Mouse (Mus musculus): Measurements from ENCODE around the gene Cacna2d4.

Gene Cacna2d4

GRCm38 (mm10) chr6:119215040-119215613, 21.2 kb upstream of the Cacna2d4 start:
- POLR2A ChIA-PET: interaction anchor here in 2 of 4 experiments (0.6 to 2.5 kb wide), 3 partner anchors 10 to 133 kb away, joined by 3 to 7 read pairs (median 3); no protein-coding TSS in a partner anchor
- CTCF ChIA-PET: interaction anchor here in 3 of 4 experiments (0.6 to 1.5 kb wide), 8 partner anchors 16 to 291 kb away, joined by 3 to 6 read pairs (median 4); no protein-coding TSS in a partner anchor

- ChIA-PET CTCF (interaction anchor here in 1 of 4 experiments (4.3 kb wide), 1 partner anchor 131 kb away, joined by 42 read pairs; no protein-coding TSS in a partner anchor), POLR2A (interaction anchor here in 2 of 4 experiments (1.0 to 2.5 kb wide), 5 partner anchors 26 to 130 kb away, joined by 3 to 7 read pairs (median 4); no protein-coding TSS in a partner anchor)
Measured at GRCm38 (mm10) chr6:119217661-119218060, 18.7 kb upstream of the Cacna2d4 start.

- CTCF ChIA-PET: interaction anchor here in 2 of 4 experiments (2.4 to 5.2 kb wide), 4 partner anchors 130 to 224 kb away, joined by 13 to 80 read pairs (median 29); no protein-coding TSS in a partner anchor
- POLR2A ChIA-PET: interaction anchor here in 2 of 4 experiments (1.7 to 1.8 kb wide), 2 partner anchors 39 to 129 kb away, joined by 4 read pairs; no protein-coding TSS in a partner anchor
Measured at GRCm38 (mm10) chr6:119218591-119218990, 17.7 kb upstream of the Cacna2d4 start.

- ChIA-PET POLR2A (interaction anchor here in 3 of 4 experiments (0.7 to 3.8 kb wide), 7 partner anchors 20 to 224 kb away, joined by 3 to 18 read pairs (median 5); partner anchors contain the start of gene Lrtm2 (in 1 of the 3)), CTCF (interaction anchor here (0.6 to 5.2 kb wide), 27 partner anchors 9 to 1305 kb away, joined by 3 to 80 read pairs (median 4); no protein-coding TSS in a partner anchor)
Measured at GRCm38 (mm10) chr6:119219237-119219870, 17.0 kb upstream of the Cacna2d4 start.

- CTCF ChIA-PET: interaction anchor here (0.5 to 5.2 kb wide), 55 partner anchors 9 to 1306 kb away, joined by 3 to 80 read pairs (median 4); partner anchors contain the start of genes Lrtm2 (in 2 of the 4) and Cacna1c (in 1 of the 4)
- POLR2A ChIA-PET: interaction anchor here in 3 of 4 experiments (0.5 to 3.8 kb wide), 16 partner anchors 13 to 528 kb away, joined by 3 to 18 read pairs (median 4); partner anchors contain the start of gene Lrtm2 (in 1 of the 3)
Measured at GRCm38 (mm10) chr6:119220297-119220696, 16.0 kb upstream of the Cacna2d4 start.

GRCm38 (mm10) chr6:119224451-119225195, 11.7 kb upstream of the Cacna2d4 start:
- ChIA-PET POLR2A (interaction anchor here in 1 of 4 experiments (0.6 kb wide), 1 partner anchor 1106 kb away, joined by 3 read pairs; no protein-coding TSS in a partner anchor), CTCF (interaction anchor here in 2 of 4 experiments (1.0 to 1.6 kb wide), 3 partner anchors 123 to 219 kb away, joined by 4 to 9 read pairs (median 5); no protein-coding TSS in a partner anchor)

GRCm38 (mm10) chr6:119225226-119225625, 11.1 kb upstream of the Cacna2d4 start:
- ChIA-PET CTCF (interaction anchor here in 2 of 4 experiments (1.0 to 1.6 kb wide), 3 partner anchors 123 to 218 kb away, joined by 4 to 9 read pairs (median 5); no protein-coding TSS in a partner anchor), POLR2A (interaction anchor here in 2 of 4 experiments (0.6 to 1.5 kb wide), 3 partner anchors 10 to 1107 kb away, joined by 3 read pairs; partner anchors contain the start of gene Lrtm2 (in 1 of the 2))

GRCm38 (mm10) chr6:119225731-119226130, 10.6 kb upstream of the Cacna2d4 start:
- ChIA-PET CTCF (interaction anchor here in 2 of 4 experiments (1.6 kb wide), 2 partner anchors 122 kb away, joined by 5 to 9 read pairs; no protein-coding TSS in a partner anchor), POLR2A (interaction anchor here in 2 of 4 experiments (0.8 to 1.5 kb wide), 3 partner anchors 11 to 206 kb away, joined by 3 to 6 read pairs (median 3); partner anchors contain the start of gene Lrtm2 (in 1 of the 2))

GRCm38 (mm10) chr6:119227001-119227400, 9.3 kb upstream of the Cacna2d4 start:
- ChIA-PET POLR2A (interaction anchor here in 1 of 4 experiments (1.3 kb wide), 1 partner anchor 121 kb away, joined by 3 read pairs; no protein-coding TSS in a partner anchor), CTCF (no interaction called here)

GRCm38 (mm10) chr6:119228861-119229603, 7.3 kb upstream of the Cacna2d4 start:
- POLR2A ChIA-PET: interaction anchor here in 1 of 4 experiments (0.5 kb wide), 1 partner anchor 202 kb away, joined by 4 read pairs; no protein-coding TSS in a partner anchor
- CTCF ChIA-PET: interaction anchor here in 3 of 4 experiments (0.6 to 1.3 kb wide), 4 partner anchors 9 to 215 kb away, joined by 3 to 5 read pairs (median 3); no protein-coding TSS in a partner anchor

- ChIA-PET POLR2A (interaction anchor here in 2 of 4 experiments (0.6 to 1.5 kb wide), 3 partner anchors 13 to 131 kb away, joined by 3 to 4 read pairs (median 3); no protein-coding TSS in a partner anchor), CTCF (interaction anchor here in 2 of 4 experiments (0.7 to 1.1 kb wide), 4 partner anchors 64 to 1941 kb away, joined by 3 to 5 read pairs (median 4); no protein-coding TSS in a partner anchor)
Measured at GRCm38 (mm10) chr6:119233066-119233465, 3.3 kb upstream of the Cacna2d4 start.

- POLR2A ChIA-PET: no interaction called here
- CTCF ChIA-PET: interaction anchor here in 1 of 4 experiments (0.6 kb wide), 1 partner anchor 1069 kb away, joined by 7 read pairs; no protein-coding TSS in a partner anchor
Measured at GRCm38 (mm10) chr6:119235441-119235840, 885 bp upstream of the Cacna2d4 start.

GRCm38 (mm10) chr6:119237427-119237989, 1.2 kb downstream of the Cacna2d4 start:
- ChIA-PET CTCF (interaction anchor here in 1 of 4 experiments (1.3 kb wide), 1 partner anchor 111 kb away, joined by 3 read pairs; no protein-coding TSS in a partner anchor), POLR2A (interaction anchor here in 1 of 4 experiments (0.6 kb wide), 1 partner anchor 330 kb away, joined by 3 read pairs; no protein-coding TSS in a partner anchor)

GRCm38 (mm10) chr6:119239341-119240005, 3.1 kb downstream of the Cacna2d4 start:
- POLR2A ChIA-PET: interaction anchor here in 2 of 4 experiments (0.6 to 1.2 kb wide), 3 partner anchors 26 to 934 kb away, joined by 3 read pairs; no protein-coding TSS in a partner anchor

GRCm38 (mm10) chr6:119240256-119240655, 3.9 kb downstream of the Cacna2d4 start:
- ChIA-PET CTCF (interaction anchor here in 2 of 4 experiments (0.6 to 1.1 kb wide), 2 partner anchors 20 to 21 kb away, joined by 4 to 10 read pairs; no protein-coding TSS in a partner anchor), POLR2A (interaction anchor here in 1 of 4 experiments (1.2 kb wide), 1 partner anchor 26 kb away, joined by 3 read pairs; no protein-coding TSS in a partner anchor)

More at GRCm38 (mm10) chr6:119239341-119240005, 3.1 kb downstream of the Cacna2d4 start:
- CTCF ChIA-PET: no interaction called here
